Mouse (Mus musculus): ENCODE results near the gene Rhbdl3. TPM values are rescaled to one million over a fixed set of nuclear protein-coding genes. Genes with fewer than 3 reads are reported as not detected.
"Not testable (repeated sequence)": the region's sequence is repeated elsewhere in the genome, so short reads cannot be mapped to it uniquely, and the experiment has no call there.

Rhbdl3 gene
- total RNA-seq, 2 experiments from 2014 or later = 11.3 to 14.0 TPM

- DNase-seq = no peak
These were observed 11.9 kb downstream of the Rhbdl3 start for GRCm38 (mm10) chr11:80312565-80312964.

GRCm38 (mm10) chr11:80313462-80313861 lies 12.8 kb downstream of the Rhbdl3 start:
- no peak for DNase-seq

GRCm38 (mm10) chr11:80313944-80314343 lies 13.2 kb downstream of the Rhbdl3 start:
- no peak for DNase-seq

GRCm38 (mm10) chr11:80315743-80316639 lies 15.3 kb downstream of the Rhbdl3 start:
- no peak for DNase-seq

- DNase-seq = no peak
These were observed 22.5 kb downstream of the Rhbdl3 start for GRCm38 (mm10) chr11:80323255-80323654.

- no peak for DNase-seq
These were observed 23.9 kb downstream of the Rhbdl3 start for GRCm38 (mm10) chr11:80324636-80325035.

GRCm38 (mm10) chr11:80332709-80333400 lies 32.1 kb downstream of the Rhbdl3 start:
- DNase-seq = no peak

- DNase-seq = no peak
These were observed 35.1 kb downstream of the Rhbdl3 start for GRCm38 (mm10) chr11:80335609-80336350.

- no peak for DNase-seq
These were observed 35.6 kb downstream of the Rhbdl3 start for GRCm38 (mm10) chr11:80336351-80336730.

GRCm38 (mm10) chr11:80342482-80342881 lies 41.8 kb downstream of the Rhbdl3 start:
- DNase-seq = no peak

- DNase-seq = peak; percentile 91
These were observed 51.2 kb downstream of the Rhbdl3 start for GRCm38 (mm10) chr11:80351832-80352430.

- no peak for DNase-seq
These were observed 54.1 kb downstream of the Rhbdl3 start for GRCm38 (mm10) chr11:80354832-80355231.

GRCm38 (mm10) chr11:80368949-80369348 lies 68.2 kb downstream of the Rhbdl3 start:
- DNase-seq = no peak

GRCm38 (mm10) chr11:80376651-80377050 lies 75.9 kb downstream of the Rhbdl3 start:
- no peak for DNase-seq

GRCm38 (mm10) chr11:80377712-80378451 lies 77.2 kb downstream of the Rhbdl3 start, which contains the start of gene 5730455P16Rik:
Gene 5730455P16Rik, minus strand, starts transcription at chr11:80378034.
- peak; percentile 84 for DNase-seq

GRCm38 (mm10) chr11:80378452-80379068 lies 77.8 kb downstream of the Rhbdl3 start:
- DNase-seq = not testable (repeated sequence)

GRCm38 (mm10) chr11:80379184-80379583 lies 78.5 kb downstream of the Rhbdl3 start:
- DNase-seq = not testable (repeated sequence)

GRCm38 (mm10) chr11:80382626-80383018 lies 81.9 kb downstream of the Rhbdl3 start:
- peak; percentile 20 for DNase-seq

GRCm38 (mm10) chr11:80383019-80383625 lies 82.4 kb downstream of the Rhbdl3 start, which contains the start of gene Zfp207:
Gene Zfp207, plus strand, starts transcription at chr11:80383279.
- peak; percentile 99 for DNase-seq

GRCm38 (mm10) chr11:80383626-80384046 lies 82.9 kb downstream of the Rhbdl3 start:
- DNase-seq = no peak
